Mouse (Mus musculus): ENCODE measurements around the gene Armt1. TPM values are rescaled to one million over a fixed set of nuclear protein-coding genes. Genes with fewer than 3 reads are reported as not detected.

Gene Armt1
- total RNA-seq (2021): 10 to 100 TPM; 12.6 to 16.1 TPM
- 2.3 and 4.8 TPM in 2 replicates for polyA plus RNA-seq (2012; rRNA removed)
- long read RNA-seq, transcript Armt1-201 (5 exons, 2,429 nt): major isoform, 10 of 14 reads
- long read RNA-seq, partial matches to known transcripts: 0 of 14 reads
- long read RNA-seq, other reads (novel, unspliced or antisense): 4 of 14 reads

DNA sequence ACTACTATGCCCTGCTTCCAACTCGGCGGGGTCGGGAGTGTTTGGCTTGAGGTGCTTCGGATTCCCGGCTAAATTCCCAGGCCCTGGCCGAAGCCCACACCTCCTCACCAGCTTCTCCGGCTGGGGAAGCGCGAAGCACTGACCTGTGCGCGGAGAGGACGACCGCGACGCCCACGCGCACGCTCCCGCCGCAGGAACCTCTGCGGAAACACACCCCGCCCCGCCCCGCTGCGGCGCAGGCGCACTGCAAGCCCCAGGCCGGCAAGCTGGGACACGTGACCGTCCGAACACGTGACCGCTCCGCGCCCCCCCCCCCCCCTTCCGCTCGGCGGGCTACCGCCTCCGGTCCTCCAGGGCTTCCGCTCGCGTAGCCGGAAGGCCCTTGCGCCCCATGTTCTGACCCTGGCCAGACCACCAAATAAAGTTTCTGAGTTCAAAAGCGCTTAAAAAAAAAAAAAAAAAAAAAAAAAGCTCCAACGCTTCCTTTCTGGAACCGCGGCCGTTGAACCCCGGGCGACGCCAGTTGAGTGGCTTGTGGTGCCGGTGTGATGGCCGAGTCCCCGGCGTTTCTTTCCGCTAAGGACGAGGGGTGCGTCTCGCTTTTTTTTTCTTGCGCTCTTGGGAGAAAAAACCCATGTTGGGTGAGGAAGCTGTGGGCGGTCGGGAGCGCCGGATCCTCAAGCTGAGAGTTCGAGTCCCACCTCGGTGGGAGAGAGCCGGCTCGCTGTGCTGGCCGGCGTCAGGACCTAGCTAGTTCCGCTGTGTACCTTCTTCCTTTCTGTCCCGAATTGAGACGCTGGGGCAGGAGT lies at the start of gene Armt1, which contains the start of gene Rmnd1:
Gene Armt1 (plus strand): TSS at position 345 of the 809 bp plus-strand sequence.
Gene Rmnd1 (minus strand): TSS at position 266 of the 809 bp plus-strand sequence.
- peak; percentile 97 for DNase-seq

- DNase-seq: no peak
Measured at GRCm38 (mm10) chr10:4384244-4384643, 48.0 kb upstream of the Armt1 start.

DNA sequence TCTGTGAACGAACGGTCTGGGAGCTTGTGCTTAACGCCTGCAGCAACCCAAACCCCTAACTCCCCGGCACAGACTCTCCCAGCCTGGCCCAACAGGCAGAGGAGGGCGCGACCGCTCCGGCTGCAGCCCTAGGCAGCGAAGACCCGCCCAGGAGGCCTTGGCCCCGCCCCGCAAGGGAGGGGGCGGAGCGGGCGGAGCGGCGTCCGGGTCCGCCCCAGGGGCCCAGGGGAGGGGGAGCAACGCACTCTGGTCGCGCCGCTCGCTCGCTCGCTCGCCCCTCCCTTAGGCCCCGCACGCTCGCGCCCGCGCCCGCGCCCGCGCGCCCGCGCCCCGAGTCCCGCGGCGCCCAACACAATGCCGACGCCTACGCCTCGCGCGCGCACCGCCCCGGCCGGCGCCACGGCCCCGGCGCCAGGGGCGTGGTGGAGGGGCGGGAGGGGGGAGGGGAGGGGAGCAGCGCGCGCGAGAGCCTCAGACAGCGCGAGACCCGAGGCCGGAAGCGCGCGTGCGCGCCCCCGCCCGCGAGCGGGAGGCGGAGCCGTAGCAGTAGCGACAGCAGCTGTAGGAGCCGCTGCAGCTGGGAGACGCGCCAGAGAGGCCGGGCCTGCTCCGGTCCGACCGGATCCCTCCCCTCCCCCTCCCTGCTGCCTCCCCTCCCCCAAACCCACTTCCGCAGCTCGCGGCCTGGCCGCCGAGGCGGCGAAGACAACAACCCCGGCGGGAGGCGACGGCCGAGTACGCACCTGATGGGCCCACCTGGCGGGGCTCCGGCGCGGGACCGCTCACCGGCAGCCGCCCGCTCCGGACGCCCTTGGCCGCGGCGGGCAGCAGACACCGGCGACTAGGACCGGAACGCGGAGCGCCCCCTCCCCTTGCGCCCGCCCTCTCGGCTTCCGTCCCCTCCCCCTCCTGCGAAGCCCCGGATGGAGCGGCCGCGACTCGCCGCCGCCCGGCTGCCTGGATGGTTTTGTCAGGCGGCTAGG lies 45.4 kb upstream of the Armt1 start:
- peak; percentile 97 for DNase-seq

- DNase-seq: peak; percentile 81
Measured at GRCm38 (mm10) chr10:4387701-4388383, 44.4 kb upstream of the Armt1 start, which contains the start of gene Zbtb2. Zbtb2 (minus strand) TSS chr10:4388108.

- peak; percentile 70 for DNase-seq
Measured at GRCm38 (mm10) chr10:4388384-4388745, 43.9 kb upstream of the Armt1 start.

DNA sequence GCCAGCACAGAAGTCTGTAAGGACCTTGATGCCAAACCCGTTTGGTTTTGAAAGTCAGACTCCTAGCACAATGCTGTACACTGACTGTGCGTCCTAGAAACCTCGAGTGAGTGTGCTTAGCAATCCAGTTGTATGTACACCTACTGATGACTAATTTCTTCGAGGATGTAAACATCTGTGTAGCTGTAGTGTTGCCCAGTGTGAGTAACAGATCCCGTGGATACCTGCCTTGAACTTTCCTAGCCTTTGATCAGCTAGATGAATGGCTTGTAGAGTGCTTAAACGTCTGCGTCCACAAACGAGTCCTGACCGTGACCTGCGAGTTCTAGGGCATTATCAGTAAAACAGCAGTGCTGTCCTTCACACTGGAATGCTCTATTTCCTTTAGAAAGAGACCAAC lies 43.2 kb upstream of the Armt1 start:
- peak; percentile 79 for DNase-seq

- DNase-seq: peak; percentile 48
Measured at GRCm38 (mm10) chr10:4389461-4390112, 42.7 kb upstream of the Armt1 start.

GRCm38 (mm10) chr10:4390550-4390949 lies 41.7 kb upstream of the Armt1 start:
- DNase-seq: no peak

- no peak for DNase-seq
Measured at GRCm38 (mm10) chr10:4391076-4391475, 41.2 kb upstream of the Armt1 start.

DNA sequence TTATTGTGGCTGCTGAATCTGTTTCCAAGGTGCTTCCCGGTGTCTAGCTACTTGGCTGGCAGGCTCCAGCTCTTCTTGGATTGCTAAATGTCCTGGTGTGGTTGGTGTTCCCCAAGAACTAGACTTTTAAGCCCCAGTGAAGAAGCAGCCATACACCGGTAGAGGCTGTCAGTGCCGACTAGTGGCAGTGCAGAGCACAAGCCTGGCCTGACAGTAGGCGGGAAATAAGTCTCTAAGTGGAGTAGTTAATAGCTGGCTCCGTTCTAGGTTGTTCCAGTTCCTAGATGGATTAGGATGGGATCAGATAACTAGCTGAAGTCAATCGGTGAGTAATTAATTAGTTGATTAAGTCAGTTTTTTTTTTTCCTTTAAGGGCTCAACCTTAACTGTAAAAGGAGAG lies 40.4 kb upstream of the Armt1 start:
- DNase-seq: peak; percentile 62

DNA sequence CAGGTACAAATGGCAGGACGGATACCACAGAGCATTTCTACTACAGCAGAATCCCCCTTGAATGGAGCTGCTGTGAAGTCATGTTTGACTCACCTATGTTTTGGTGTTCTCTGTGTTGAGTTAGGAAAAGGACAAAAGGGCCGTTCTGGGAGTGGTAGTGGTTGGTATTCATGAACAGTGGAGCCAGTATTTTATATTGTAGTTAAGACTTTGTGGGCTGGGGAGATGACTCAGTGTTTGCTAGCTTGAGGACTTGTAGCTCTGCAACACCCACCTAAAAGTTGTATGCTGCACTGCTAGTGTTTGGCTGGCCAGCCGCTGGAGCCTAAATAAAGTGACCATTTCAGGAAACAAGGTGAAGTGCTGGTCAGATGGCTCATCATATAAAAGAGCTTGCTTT lies 36.9 kb upstream of the Armt1 start:
- DNase-seq: no peak

GRCm38 (mm10) chr10:4398058-4398457 lies 34.2 kb upstream of the Armt1 start:
- DNase-seq: no peak

DNA sequence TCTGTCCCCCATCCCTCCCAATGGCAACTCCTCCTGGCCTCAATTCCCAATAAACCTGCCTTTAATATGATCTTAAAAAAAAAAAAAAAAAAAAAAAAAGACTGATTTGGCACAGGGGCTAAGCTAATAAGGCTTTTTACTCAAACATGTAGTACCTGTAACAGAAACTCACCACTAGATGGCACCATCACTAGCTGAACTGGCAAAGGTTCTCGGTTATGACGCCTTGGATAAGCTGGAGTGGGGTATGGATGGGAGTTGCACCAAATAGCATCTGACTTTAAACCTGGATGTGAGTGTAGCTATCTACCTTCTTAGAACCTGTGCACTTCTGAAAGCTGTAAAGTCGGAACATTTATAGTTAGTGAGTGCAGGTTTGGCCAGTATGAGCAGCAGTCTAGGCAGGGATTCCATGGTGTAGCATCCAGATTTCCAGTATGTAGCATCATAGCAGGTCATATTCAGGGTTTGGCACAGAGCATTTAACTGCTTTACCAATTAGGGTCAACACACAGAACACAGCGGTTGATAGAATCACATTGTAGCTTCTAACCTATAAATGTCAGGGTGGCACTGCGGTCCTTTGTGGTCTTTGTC lies 27.3 kb upstream of the Armt1 start:
- peak; percentile 37 for DNase-seq

- DNase-seq: no peak
Measured at GRCm38 (mm10) chr10:4405511-4405910, 26.8 kb upstream of the Armt1 start.

DNA sequence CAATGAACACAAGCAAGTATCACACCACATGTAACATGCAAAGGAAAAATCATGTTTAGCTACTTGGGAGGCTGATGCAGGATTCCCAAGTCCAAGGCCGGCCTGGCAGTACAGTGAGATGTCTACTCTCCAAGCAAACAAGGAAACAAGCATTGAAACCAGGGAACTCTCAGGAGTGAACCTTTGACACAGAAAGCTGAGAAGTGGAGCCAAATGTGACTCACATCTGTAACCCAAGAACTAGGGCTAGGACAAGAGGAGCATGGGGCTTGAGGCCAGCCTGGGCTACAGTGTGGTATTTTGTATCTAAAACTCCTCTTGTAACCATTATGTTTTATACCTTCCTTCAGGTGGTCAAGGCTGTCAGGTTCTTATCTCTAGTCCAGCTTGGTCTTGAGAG lies 25.1 kb upstream of the Armt1 start:
- no peak for DNase-seq

DNA sequence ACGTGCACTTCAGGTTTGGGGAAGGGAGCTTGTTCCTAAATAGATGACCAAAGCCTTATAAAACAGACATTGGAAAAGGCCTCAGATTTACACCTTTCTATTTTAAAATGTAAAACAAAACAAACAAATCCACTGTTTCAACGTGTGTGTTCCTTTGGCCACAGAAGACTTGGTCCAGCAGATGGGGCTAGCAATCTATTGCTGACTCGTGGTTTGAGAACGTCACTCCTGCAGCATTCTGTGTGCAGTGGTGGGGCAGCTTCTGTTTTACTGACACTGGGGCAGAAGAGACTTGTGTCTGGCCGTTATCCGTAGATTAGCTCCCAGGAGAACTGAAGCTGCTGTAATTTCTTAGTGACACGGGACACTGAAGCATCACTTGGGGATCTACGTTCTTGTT lies 7.0 kb upstream of the Armt1 start:
- peak; percentile 32 for DNase-seq

- no peak for DNase-seq
Measured at GRCm38 (mm10) chr10:4430399-4430798, 1.9 kb upstream of the Armt1 start.

- DNase-seq: no peak
Measured at GRCm38 (mm10) chr10:4430826-4431225, 1.4 kb upstream of the Armt1 start.

DNA sequence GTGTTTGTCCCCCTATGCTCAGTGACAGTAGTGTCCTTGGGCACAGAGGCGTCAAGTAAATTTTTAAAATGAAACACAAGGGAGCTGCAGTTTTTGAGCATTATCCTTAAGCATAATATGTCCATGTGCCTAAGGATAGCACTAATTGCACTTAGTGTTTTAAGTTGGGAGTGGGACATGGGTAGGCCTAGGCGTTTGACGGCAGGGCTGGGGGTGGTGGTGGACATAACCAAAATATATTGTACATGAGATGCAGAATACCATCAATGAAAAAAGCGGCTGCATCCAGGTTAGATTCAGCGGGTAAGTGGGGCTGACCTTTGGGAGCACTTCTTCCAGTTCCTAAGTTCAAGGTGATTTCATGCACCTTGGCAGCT lies 533 bp upstream of the Armt1 start:
- DNase-seq: no peak

GRCm38 (mm10) chr10:4432996-4433755 lies 909 bp downstream of the Armt1 start:
- no peak for DNase-seq

Data from adrenal gland, adult 2 months (tissue).